In genomic region chr6:100483084-100483810, GRCm38 (mm10) we compare ENCODE assay signal across 7 mouse cellular contexts.
DNase-seq lines count a peak whose midpoint lies in the region; ATAC-seq and TF ChIP-seq lines count a peak whose summit lies in the region.

No protein-coding gene starts in this region.

- peaks cover 5% of the 10 kb centered on the region for H3K27me3 ChIP-seq in midbrain, postnatal 0 days (ENCODE audit: insufficient read depth, low read length)
- no peaks in the 10 kb centered on the region for H3K27me3 ChIP-seq in midbrain, embryonic 14.5 days (ENCODE audit: control insufficient read depth, insufficient read depth, low read length)
- H3K27me3 ChIP-seq in intestine, embryonic 16.5 days (replicated peaks; ENCODE audit: control insufficient read depth, insufficient read depth, low read length): no peaks in the 10 kb centered on the region
- peaks cover 39% of the 10 kb centered on the region for H3K27me3 ChIP-seq in midbrain, embryonic 10.5 days (ENCODE audit: low read depth, poor library complexity, severe bottlenecking)

- H3K27ac ChIP-seq in midbrain, postnatal 0 days (ENCODE audit: low read depth, low read length): no peak overlapping the region
- H3K27ac ChIP-seq in midbrain, embryonic 14.5 days (replicated peaks; ENCODE audit: low read depth, low read length): no peak overlapping the region
- H3K27ac ChIP-seq in intestine, embryonic 16.5 days (ENCODE audit: low read length): no peak overlapping the region
- no peak overlapping the region for H3K27ac ChIP-seq in midbrain, embryonic 10.5 days (replicated peaks)

- ATAC-seq in midbrain, postnatal 0 days (ENCODE audit: low FRiP score): no peak
- no peak for ATAC-seq in midbrain, embryonic 14.5 days (ENCODE audit: low FRiP score, low TSS enrichment)
- ATAC-seq in intestine, embryonic 16.5 days: peak; percentile 65

- DNase-seq in midbrain, postnatal 0 days (ENCODE audit: low spot score): peak; percentile 28
- DNase-seq in midbrain, embryonic 14.5 days: no peak
- peak; percentile 81 for DNase-seq in brain, adult 2 months (ENCODE audit: low read depth, low spot score)
- peak; percentile 19 for DNase-seq in thymus, postnatal 25 days
- no peak for DNase-seq in midbrain, embryonic 10.5 days (ENCODE audit: low spot score)
- no peak for DNase-seq in urinary bladder, postnatal 10 days (ENCODE audit: low spot score)

- no peak overlapping the region for H3K9ac ChIP-seq in midbrain, postnatal 0 days (replicated peaks; ENCODE audit: low read length, poor library complexity, severe bottlenecking)
- no peak overlapping the region for H3K9ac ChIP-seq in midbrain, embryonic 14.5 days (replicated peaks; ENCODE audit: low read length)
- H3K9ac ChIP-seq in intestine, embryonic 16.5 days (ENCODE audit: low read depth, low read length): no peak overlapping the region

- H3K4me1 ChIP-seq in midbrain, postnatal 0 days (ENCODE audit: insufficient read depth, low read length): no peaks in the 10 kb centered on the region
- H3K4me1 ChIP-seq in midbrain, embryonic 14.5 days (ENCODE audit: control insufficient read depth, insufficient read depth, low read length): no peaks in the 10 kb centered on the region
- H3K4me1 ChIP-seq in intestine, embryonic 16.5 days (ENCODE audit: control insufficient read depth, insufficient read depth, low read length): peaks cover 17% of the 10 kb centered on the region
- H3K4me1 ChIP-seq in midbrain, embryonic 10.5 days: peaks cover 11% of the 10 kb centered on the region

- no peak overlapping the region for H3K4me2 ChIP-seq in midbrain, postnatal 0 days (ENCODE audit: low read depth, low read length, poor library complexity, severe bottlenecking)
- H3K4me2 ChIP-seq in midbrain, embryonic 14.5 days (ENCODE audit: low read length): no peak overlapping the region
- no peak overlapping the region for H3K4me2 ChIP-seq in intestine, embryonic 16.5 days (ENCODE audit: low read depth, low read length)

- TF ChIP-seq CTCF in midbrain, postnatal 0 days (IDR thresholded peaks at IDR 0.05): no peak

- peaks cover 4% of the 10 kb centered on the region; the same call in 1 of the 2 replicates for H3K9me3 ChIP-seq in midbrain, postnatal 0 days (ENCODE audit: low read length)
- peaks cover 11% of the 10 kb centered on the region for H3K9me3 ChIP-seq in midbrain, embryonic 14.5 days (ENCODE audit: control insufficient read depth, low read length)
- no peaks in the 10 kb centered on the region for H3K9me3 ChIP-seq in intestine, embryonic 16.5 days (ENCODE audit: control insufficient read depth, low read length)
- H3K9me3 ChIP-seq in midbrain, embryonic 10.5 days (replicated peaks): peaks cover 17% of the 10 kb centered on the region

- no peak overlapping the region for H3K4me3 ChIP-seq in midbrain, postnatal 0 days (ENCODE audit: low read depth, low read length)
- no peak overlapping the region for H3K4me3 ChIP-seq in midbrain, embryonic 14.5 days (replicated peaks; ENCODE audit: low read depth, low read length)
- no peak overlapping the region for H3K4me3 ChIP-seq in intestine, embryonic 16.5 days (ENCODE audit: low read length)
- H3K4me3 ChIP-seq in midbrain, embryonic 10.5 days: no peak overlapping the region

- WGBS in midbrain, postnatal 0 days: 17% methylated on average over 14 of the region's 14 CpGs
- 20% methylated on average over 14 of the region's 14 CpGs for WGBS in midbrain, embryonic 14.5 days
- 5% methylated on average over 14 of the region's 14 CpGs for WGBS in intestine, embryonic 16.5 days
- 18% methylated on average over 14 of the region's 14 CpGs for WGBS in midbrain, embryonic 10.5 days

- no peaks in the 10 kb centered on the region for H3K36me3 ChIP-seq in midbrain, postnatal 0 days (ENCODE audit: insufficient read depth, low read length)
- no peaks in the 10 kb centered on the region for H3K36me3 ChIP-seq in midbrain, embryonic 14.5 days (ENCODE audit: control insufficient read depth, insufficient read depth, low read length)
- H3K36me3 ChIP-seq in intestine, embryonic 16.5 days (ENCODE audit: control insufficient read depth, insufficient read depth, low read length): no peaks in the 10 kb centered on the region
- no peaks in the 10 kb centered on the region for H3K36me3 ChIP-seq in midbrain, embryonic 10.5 days

Comparison
In these comparisons a context has a peak if more than half of its experiments do, and no peak if none do; other contexts are left out.
1. DNase-seq: peak in midbrain, postnatal 0 days (single experiment), brain, adult 2 months (single experiment) and thymus, postnatal 25 days (single experiment); none in midbrain, embryonic 14.5 days (single experiment), midbrain, embryonic 10.5 days (single experiment) and urinary bladder, postnatal 10 days (single experiment).